Mouse (Mus musculus) lung, postnatal 0 days (tissue): ENCODE measurements around the gene Plxnc1. TPM values are rescaled to one million over a fixed set of nuclear protein-coding genes. Genes with fewer than 3 reads are reported as not detected.

Experiments
- ATAC-seq: fragments of 200-750 bp; cut with Nextera tagmentation; 2 replicates; pipeline ENCODE4 v1.8.0; 2017; ENCODE audit warnings: moderate library complexity
- DNase-seq: peaks from one replicate; pipeline ENCODE4 v3.0.0-alpha.2; 2016; ENCODE audit warnings: low spot score
- H3K27ac ChIP-seq: fragments of 300-500 bp; sonication (generic); 2 replicates; pipeline ENCODE4 v1.5.1; 2014; ENCODE audit warnings: antibody characterized with exemption, mild to moderate bottlenecking, low read length, mixed read lengths
- H3K27me3 ChIP-seq: fragments of 300-500 bp; sonication (generic); replicated peaks from 2 replicates; pipeline ENCODE4 v1.6.1; 2014; ENCODE audit warnings: low read length, mixed read lengths; ENCODE audit not compliant: insufficient read depth
- H3K36me3 ChIP-seq: fragments of 300-500 bp; sonication (generic); 2 replicates; pipeline ENCODE4 v1.6.1; 2014; ENCODE audit warnings: low read length, mixed read lengths; ENCODE audit not compliant: insufficient read depth
- H3K4me1 ChIP-seq: fragments of 300-500 bp; sonication (generic); 2 replicates; pipeline ENCODE4 v1.6.1; 2014; ENCODE audit warnings: antibody characterized with exemption, low read depth, low read length, mixed read lengths; ENCODE audit not compliant: insufficient read depth
- H3K4me2 ChIP-seq: fragments of 300-500 bp; sonication (generic); replicated peaks from 2 replicates; pipeline ENCODE4 v1.6.1; 2014; ENCODE audit warnings: low read depth, mild to moderate bottlenecking, low read length, moderate library complexity, mixed read lengths
- H3K4me3 ChIP-seq: fragments of 300-500 bp; sonication (generic); 2 replicates; pipeline ENCODE4 v1.5.1; 2014; ENCODE audit warnings: low read depth, low read length
- H3K9ac ChIP-seq: fragments of 300-500 bp; sonication (generic); replicated peaks from 2 replicates; pipeline ENCODE4 v1.6.1; 2014; ENCODE audit warnings: low read depth, mild to moderate bottlenecking
- H3K9me3 ChIP-seq: fragments of 300-500 bp; sonication (generic); 2 replicates; pipeline ENCODE4 v1.6.1; 2016; ENCODE audit warnings: low read length, mixed read lengths
- CTCF ChIP-seq: IDR thresholded peaks from 2 replicates; pipeline ENCODE4 v1.5.1; 2016; ENCODE audit warnings: antibody characterized with exemption, mild to moderate bottlenecking
- EP300 ChIP-seq: IDR thresholded peaks from 2 replicates; pipeline ENCODE4 v1.6.1; 2016; ENCODE audit warnings: antibody characterized with exemption, mild to moderate bottlenecking, control low read depth
- WGBS: fragments of 180-500 bp; shearing (Covaris S2); extraction: QIAGEN DNeasy Blood & Tissue Kit; methylation state at CpG from one replicate; pipeline ENCODE4 v1.1.7; 2014; 5-methylcytosine and 5-hydroxymethylcytosine counted together
- polyA plus RNA-seq: library from polyadenylated mRNA; unstranded; fragments of >200 nt; fragmentation: Nextera tagmentation; extraction: Ambion mirVana; gene quantifications from 2 replicates; pipeline ENCODE4 v1.2.1, GENCODE M21; 2015

Plxnc1 gene
- polyA plus RNA-seq, 1 experiment from 2014 or later, result 3.2 TPM

GRCm38 (mm10) chr10:94924878-94925277 lies 19.8 kb downstream of the Plxnc1 start:
- 0 out of 2 replicates have a peak, but pooled peaks cover 6% of the 10 kb centered on the region for H3K4me1 ChIP-seq
- DNase-seq (no peak), ATAC-seq (no peak)
- H3K9me3 ChIP-seq, result no peaks in the 10 kb centered on the region
- TF ChIP-seq CTCF, result no peak
- 87% methylated on average over 4 of the region's 4 CpGs for WGBS
- H3K27ac ChIP-seq, result no peak overlapping the region
- no peaks in the 10 kb centered on the region for H3K27me3 ChIP-seq
- H3K9ac ChIP-seq, result no peak overlapping the region
- no peaks in the 10 kb centered on the region for H3K36me3 ChIP-seq
- no peak overlapping the region for H3K4me3 ChIP-seq
- H3K4me2 ChIP-seq, result no peak overlapping the region

GRCm38 (mm10) chr10:94924450-94924849 lies 20.2 kb downstream of the Plxnc1 start:
- 0 out of 2 replicates have a peak, but pooled peaks cover 6% of the 10 kb centered on the region for H3K4me1 ChIP-seq
- DNase-seq, result no peak
- 83% methylated on average over 4 of the region's 4 CpGs for WGBS

GRCm38 (mm10) chr10:94923337-94923762 lies 21.3 kb downstream of the Plxnc1 start:
- WGBS, result 29% methylated on average over 7 of the region's 7 CpGs
- no peak overlapping the region for H3K27ac ChIP-seq
- no peak overlapping the region for H3K4me2 ChIP-seq
- H3K4me3 ChIP-seq, result no peak overlapping the region
- H3K9ac ChIP-seq, result no peak overlapping the region
- DNase-seq, result peak; percentile 32
- H3K9me3 ChIP-seq, result no peaks in the 10 kb centered on the region
- 0 out of 2 replicates have a peak, but pooled peaks cover 6% of the 10 kb centered on the region for H3K4me1 ChIP-seq
- H3K36me3 ChIP-seq, result no peaks in the 10 kb centered on the region
- ATAC-seq, result peak; percentile 31
- no peak for TF ChIP-seq EP300
- TF ChIP-seq CTCF, result no peak
- no peaks in the 10 kb centered on the region for H3K27me3 ChIP-seq

More at GRCm38 (mm10) chr10:94924450-94924849, 20.2 kb downstream of the Plxnc1 start:
- no peak overlapping the region for H3K27ac ChIP-seq
- no peaks in the 10 kb centered on the region for H3K9me3 ChIP-seq
- no peak overlapping the region for H3K9ac ChIP-seq
- H3K27me3 ChIP-seq, result no peaks in the 10 kb centered on the region
- ATAC-seq, result no peak
- H3K36me3 ChIP-seq, result no peaks in the 10 kb centered on the region
- no peak overlapping the region for H3K4me2 ChIP-seq
- TF ChIP-seq CTCF (no peak), EP300 (no peak)
- H3K4me3 ChIP-seq, result no peak overlapping the region

- no peaks in the 10 kb centered on the region for H3K36me3 ChIP-seq
- H3K27me3 ChIP-seq, result no peaks in the 10 kb centered on the region
- 83% methylated on average over 12 of the region's 12 CpGs for WGBS
- no peak overlapping the region for H3K4me2 ChIP-seq
- no peaks in the 10 kb centered on the region for H3K9me3 ChIP-seq
- 0 out of 2 replicates have a peak, but pooled peaks cover 6% of the 10 kb centered on the region for H3K4me1 ChIP-seq
- no peak overlapping the region for H3K9ac ChIP-seq
- no peak overlapping the region for H3K27ac ChIP-seq
- DNase-seq, result no peak
- ATAC-seq, result no peak
- TF ChIP-seq EP300, result no peak
- H3K4me3 ChIP-seq, result no peak overlapping the region
Measured at GRCm38 (mm10) chr10:94922848-94923247, 21.8 kb downstream of the Plxnc1 start.

GRCm38 (mm10) chr10:94921751-94922150 lies 22.9 kb downstream of the Plxnc1 start:
- H3K4me3 ChIP-seq, result no peak overlapping the region
- no peaks in the 10 kb centered on the region for H3K9me3 ChIP-seq
- no peak for ATAC-seq
- TF ChIP-seq CTCF (no peak), EP300 (no peak)
- no peaks in the 10 kb centered on the region for H3K27me3 ChIP-seq
- no peaks in the 10 kb centered on the region for H3K36me3 ChIP-seq
- H3K4me1 ChIP-seq, result 0 out of 2 replicates have a peak, but pooled peaks cover 6% of the 10 kb centered on the region
- no peak overlapping the region for H3K27ac ChIP-seq
- WGBS, result 83% methylated on average over 6 of the region's 6 CpGs
- no peak overlapping the region for H3K4me2 ChIP-seq
- H3K9ac ChIP-seq, result no peak overlapping the region
- no peak for DNase-seq

GRCm38 (mm10) chr10:94920526-94920925 lies 24.1 kb downstream of the Plxnc1 start:
- TF ChIP-seq CTCF (no peak), EP300 (no peak)
- no peak for DNase-seq
- H3K9me3 ChIP-seq, result no peaks in the 10 kb centered on the region
- H3K27ac ChIP-seq, result no peak overlapping the region
- no peak for ATAC-seq
- no peaks in the 10 kb centered on the region for H3K36me3 ChIP-seq
- WGBS, result 75% methylated on average over 8 of the region's 8 CpGs
- H3K4me2 ChIP-seq, result no peak overlapping the region
- no peak overlapping the region for H3K9ac ChIP-seq
- H3K4me3 ChIP-seq, result no peak overlapping the region
- H3K27me3 ChIP-seq, result no peaks in the 10 kb centered on the region
- H3K4me1 ChIP-seq, result 0 out of 2 replicates have a peak, but pooled peaks cover 6% of the 10 kb centered on the region

- Histone ChIP-seq H3K27me3 (no peaks in the 10 kb centered on the region), H3K4me1 (0 out of 2 replicates have a peak, but pooled peaks cover 6% of the 10 kb centered on the region), H3K36me3 (no peaks in the 10 kb centered on the region), H3K4me2 (no peak overlapping the region), H3K4me3 (no peak overlapping the region), H3K9ac (no peak overlapping the region), H3K9me3 (no peaks in the 10 kb centered on the region), H3K27ac (0 out of 2 replicates have a peak overlapping the region, but pooled peaks have one; percentile 26)
- ATAC-seq, result peak; percentile 39; the same call in 1 of the 2 replicates
- no peak for DNase-seq
- TF ChIP-seq CTCF (no peak), EP300 (no peak)
- 48% methylated on average over 2 of the region's 2 CpGs for WGBS
Measured at GRCm38 (mm10) chr10:94919960-94920359, 24.7 kb downstream of the Plxnc1 start.
